Mouse (Mus musculus): ENCODE data around the gene Zfand6. TPM values are rescaled to one million over a fixed set of nuclear protein-coding genes. Genes with fewer than 3 reads are reported as not detected.

The Zfand6 gene
- polyA plus RNA-seq, 1 experiment from 2014 or later, result 186 TPM

DNA sequence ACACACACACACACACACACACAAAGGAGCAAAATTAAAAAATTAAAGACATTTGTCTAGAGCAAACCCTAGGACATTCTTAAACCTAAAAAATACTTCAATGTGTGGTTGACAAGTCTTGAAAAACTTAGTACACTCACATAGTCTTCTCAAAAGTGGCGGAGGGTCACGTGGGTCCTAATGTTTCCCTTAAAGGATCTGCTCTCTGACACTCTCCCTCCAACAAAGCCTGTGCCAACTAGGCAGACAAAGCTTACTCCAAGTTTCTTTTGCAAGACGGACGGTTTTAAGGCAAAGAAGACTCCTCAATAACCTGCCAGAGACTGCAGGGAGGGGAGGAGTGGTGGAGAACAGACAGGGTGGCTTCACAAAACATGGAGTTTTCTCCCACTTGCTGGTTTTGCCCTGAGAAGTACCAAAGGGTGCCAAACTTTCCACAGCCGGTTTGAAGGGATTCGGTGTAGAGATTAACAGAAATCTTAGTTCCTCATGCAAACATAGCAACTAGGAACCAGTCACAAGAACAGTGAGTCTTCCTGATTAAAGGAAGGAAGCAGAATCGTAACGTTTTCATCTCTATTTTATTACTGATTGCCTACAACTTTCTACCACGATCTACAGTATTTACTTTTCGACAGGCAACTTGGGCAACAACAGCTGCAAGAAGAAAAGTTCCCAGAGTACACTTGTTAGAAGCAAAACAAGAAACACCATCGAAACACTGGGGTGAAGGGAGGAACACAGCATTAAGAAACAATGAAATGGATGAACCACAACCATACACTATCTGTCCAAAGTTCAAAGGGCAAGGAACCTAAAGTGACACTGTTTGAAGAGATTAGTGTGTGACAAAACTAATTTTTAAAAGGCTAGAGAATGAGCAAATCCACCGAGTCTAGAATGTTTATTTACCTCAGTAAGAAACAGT lies 1.8 kb downstream of the Zfand6 start:
- no peak overlapping the region for H3K4me3 ChIP-seq (ENCODE audit: low read length)
- no peaks in the 10 kb centered on the region for H3K27me3 ChIP-seq (ENCODE audit: control insufficient read depth, insufficient read depth, low read depth, low read length)
- 55% methylated on average over 12 of the region's 12 CpGs for WGBS
- H3K27ac ChIP-seq (ENCODE audit: low read length), result no peak overlapping the region
- H3K4me1 ChIP-seq (replicated peaks; ENCODE audit: control insufficient read depth, insufficient read depth, low read length), result no peaks in the 10 kb centered on the region; the same call in 1 of the 2 replicates
- H3K9ac ChIP-seq (ENCODE audit: low read length), result no peak overlapping the region
- H3K36me3 ChIP-seq (ENCODE audit: control insufficient read depth, insufficient read depth, low read length), result no peaks in the 10 kb centered on the region
- ATAC-seq (ENCODE audit: low read depth), result no peak
- H3K4me2 ChIP-seq (ENCODE audit: low read depth, low read length), result peak overlapping the region; percentile 79
- no peaks in the 10 kb centered on the region for H3K9me3 ChIP-seq (ENCODE audit: control insufficient read depth, low read length)

DNA sequence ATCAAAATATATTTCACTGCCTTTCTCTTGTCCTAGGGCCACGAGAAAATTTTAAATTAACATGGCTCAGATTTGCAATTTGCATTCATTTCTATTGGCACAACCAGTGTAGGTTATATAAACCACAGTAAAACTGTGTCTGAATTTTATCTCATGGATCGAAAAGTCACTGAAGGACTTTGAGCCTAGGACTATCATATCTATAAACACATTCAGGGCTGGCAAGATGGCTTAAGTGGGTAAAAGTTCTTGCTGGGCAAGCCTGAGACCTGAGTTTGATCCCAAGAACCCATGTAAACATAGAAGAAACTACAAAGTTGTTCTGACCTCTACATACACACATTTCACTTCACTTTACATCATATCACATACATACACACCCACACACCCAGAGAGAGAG lies 3.4 kb downstream of the Zfand6 start:
- Histone ChIP-seq H3K36me3 (ENCODE audit: control insufficient read depth, insufficient read depth, low read length) (no peaks in the 10 kb centered on the region), H3K4me2 (ENCODE audit: low read depth, low read length) (no peak overlapping the region), H3K9ac (ENCODE audit: low read length) (no peak overlapping the region), H3K27ac (ENCODE audit: low read length) (no peak overlapping the region), H3K9me3 (ENCODE audit: control insufficient read depth, low read length) (no peaks in the 10 kb centered on the region), H3K4me3 (ENCODE audit: low read length) (no peak overlapping the region), H3K27me3 (ENCODE audit: control insufficient read depth, insufficient read depth, low read depth, low read length) (no peaks in the 10 kb centered on the region), H3K4me1 (replicated peaks; ENCODE audit: control insufficient read depth, insufficient read depth, low read length) (no peaks in the 10 kb centered on the region; the same call in 1 of the 2 replicates)
- ATAC-seq (ENCODE audit: low read depth), result no peak
- WGBS, result 66% methylated on average over 2 of the region's 2 CpGs

DNA sequence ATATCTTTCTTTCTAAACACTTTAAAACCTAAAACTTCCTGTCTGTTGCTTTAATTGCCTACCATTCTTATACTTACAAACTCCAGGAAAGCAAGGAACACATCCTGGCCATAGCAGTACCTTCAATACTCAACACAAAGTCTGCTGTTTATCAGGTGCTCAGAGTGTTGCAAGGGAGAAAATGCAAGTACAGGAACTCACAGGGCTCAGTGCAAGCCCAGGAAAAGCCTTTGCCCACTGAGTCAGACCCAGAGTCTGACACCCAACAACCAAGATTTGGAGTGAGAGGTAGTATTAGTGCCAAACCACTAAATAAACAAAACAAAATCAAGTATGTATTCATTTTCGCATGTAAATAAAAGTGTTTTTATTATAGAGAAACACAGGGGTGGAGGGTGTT lies 5.1 kb downstream of the Zfand6 start:
- no peak for ATAC-seq (ENCODE audit: low read depth)
- Histone ChIP-seq H3K4me3 (ENCODE audit: low read length) (no peak overlapping the region), H3K9me3 (ENCODE audit: control insufficient read depth, low read length) (no peaks in the 10 kb centered on the region), H3K9ac (ENCODE audit: low read length) (no peak overlapping the region), H3K36me3 (ENCODE audit: control insufficient read depth, insufficient read depth, low read length) (no peaks in the 10 kb centered on the region), H3K4me2 (ENCODE audit: low read depth, low read length) (no peak overlapping the region), H3K27ac (ENCODE audit: low read length) (no peak overlapping the region), H3K4me1 (replicated peaks; ENCODE audit: control insufficient read depth, insufficient read depth, low read length) (peaks cover 4% of the 10 kb centered on the region), H3K27me3 (ENCODE audit: control insufficient read depth, insufficient read depth, low read depth, low read length) (no peaks in the 10 kb centered on the region)
- WGBS, result 70% methylated on average over 1 of the region's 1 CpGs

DNA sequence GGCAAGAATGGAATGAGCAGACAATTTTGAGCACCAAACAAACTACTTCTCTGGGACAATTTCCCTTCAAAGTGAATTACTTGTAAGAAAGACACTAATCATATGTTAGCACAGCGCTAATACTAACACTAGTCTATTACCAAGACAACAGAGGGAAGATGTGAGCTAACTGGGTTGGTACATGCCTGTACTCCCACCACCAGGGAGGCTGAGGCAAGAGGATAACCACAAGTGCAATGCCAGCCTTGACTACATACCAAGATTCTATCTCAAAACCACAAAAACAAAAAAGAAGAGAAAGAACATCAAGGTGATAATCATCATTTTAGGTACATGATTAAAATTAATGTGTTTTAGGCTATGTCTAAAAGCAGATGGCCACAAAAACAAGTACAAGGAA lies 8.2 kb downstream of the Zfand6 start:
- no peak for ATAC-seq (ENCODE audit: low read depth)
- no peaks in the 10 kb centered on the region for H3K27me3 ChIP-seq (ENCODE audit: control insufficient read depth, insufficient read depth, low read depth, low read length)
- no peak overlapping the region for H3K27ac ChIP-seq (ENCODE audit: low read length)
- no peak overlapping the region for H3K4me3 ChIP-seq (ENCODE audit: low read length)
- no peaks in the 10 kb centered on the region for H3K36me3 ChIP-seq (ENCODE audit: control insufficient read depth, insufficient read depth, low read length)
- WGBS, result 85% methylated on average over 1 of the region's 1 CpGs
- H3K9me3 ChIP-seq (ENCODE audit: control insufficient read depth, low read length), result no peaks in the 10 kb centered on the region
- peaks cover 7% of the 10 kb centered on the region for H3K4me1 ChIP-seq (replicated peaks; ENCODE audit: control insufficient read depth, insufficient read depth, low read length)
- H3K4me2 ChIP-seq (ENCODE audit: low read depth, low read length), result no peak overlapping the region
- H3K9ac ChIP-seq (ENCODE audit: low read length), result no peak overlapping the region

DNA sequence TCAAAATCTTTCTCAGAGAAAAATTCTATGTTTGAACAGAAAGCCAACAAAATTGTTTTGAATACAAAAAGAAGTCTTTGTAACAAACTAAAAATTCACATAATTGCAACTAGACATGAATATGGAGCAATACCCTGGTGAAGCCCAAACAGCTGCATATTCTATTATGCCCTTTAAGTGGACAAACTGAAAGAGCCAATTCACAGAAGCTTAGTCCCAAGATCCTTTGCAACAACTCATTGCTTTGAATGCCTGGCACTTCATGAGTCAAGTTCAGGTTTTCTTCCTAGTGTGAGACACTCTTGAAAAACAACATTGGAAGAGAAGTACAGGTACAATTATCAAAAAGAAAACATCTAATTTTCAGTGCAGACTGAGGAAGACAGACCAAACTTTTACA lies 8.8 kb downstream of the Zfand6 start:
- no peaks in the 10 kb centered on the region for H3K36me3 ChIP-seq (ENCODE audit: control insufficient read depth, insufficient read depth, low read length)
- no peaks in the 10 kb centered on the region for H3K9me3 ChIP-seq (ENCODE audit: control insufficient read depth, low read length)
- peaks cover 7% of the 10 kb centered on the region for H3K4me1 ChIP-seq (replicated peaks; ENCODE audit: control insufficient read depth, insufficient read depth, low read length)
- no peak overlapping the region for H3K9ac ChIP-seq (ENCODE audit: low read length)
- H3K27me3 ChIP-seq (ENCODE audit: control insufficient read depth, insufficient read depth, low read depth, low read length), result no peaks in the 10 kb centered on the region
- no peak overlapping the region for H3K4me3 ChIP-seq (ENCODE audit: low read length)
- no peak for ATAC-seq (ENCODE audit: low read depth)
- no peak overlapping the region for H3K4me2 ChIP-seq (ENCODE audit: low read depth, low read length)
- H3K27ac ChIP-seq (ENCODE audit: low read length), result no peak overlapping the region

DNA sequence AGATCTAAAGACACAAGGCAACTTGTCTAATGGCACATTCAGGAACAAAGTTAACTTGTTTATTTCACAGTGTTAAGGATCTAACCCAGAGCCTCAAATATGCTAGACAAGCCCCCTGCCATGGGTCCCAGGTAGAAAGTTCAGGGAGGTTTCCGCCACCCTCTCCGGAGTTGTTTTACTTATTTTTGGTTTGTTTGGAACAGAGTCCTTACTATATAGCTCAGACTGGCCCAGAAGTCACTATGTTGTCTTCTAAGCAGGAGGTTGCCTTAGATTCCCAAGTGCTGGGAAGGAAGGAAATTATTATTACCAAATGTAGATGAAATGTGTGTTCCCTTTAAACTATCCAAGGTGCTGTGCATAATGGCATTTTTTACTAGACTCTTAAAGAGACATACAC lies 9.7 kb downstream of the Zfand6 start:
- Histone ChIP-seq H3K9ac (ENCODE audit: low read length) (peak overlapping the region; percentile 41), H3K4me2 (ENCODE audit: low read depth, low read length) (peak overlapping the region; percentile 42), H3K27me3 (ENCODE audit: control insufficient read depth, insufficient read depth, low read depth, low read length) (no peaks in the 10 kb centered on the region), H3K36me3 (ENCODE audit: control insufficient read depth, insufficient read depth, low read length) (no peaks in the 10 kb centered on the region), H3K9me3 (ENCODE audit: control insufficient read depth, low read length) (no peaks in the 10 kb centered on the region), H3K27ac (ENCODE audit: low read length) (peak overlapping the region; percentile 47; the same call in 1 of the 2 replicates), H3K4me1 (replicated peaks; ENCODE audit: control insufficient read depth, insufficient read depth, low read length) (peaks cover 7% of the 10 kb centered on the region), H3K4me3 (ENCODE audit: low read length) (peak overlapping the region; percentile 12)
- no peak for ATAC-seq (ENCODE audit: low read depth)
- WGBS, result 28% methylated on average over 2 of the region's 2 CpGs

DNA sequence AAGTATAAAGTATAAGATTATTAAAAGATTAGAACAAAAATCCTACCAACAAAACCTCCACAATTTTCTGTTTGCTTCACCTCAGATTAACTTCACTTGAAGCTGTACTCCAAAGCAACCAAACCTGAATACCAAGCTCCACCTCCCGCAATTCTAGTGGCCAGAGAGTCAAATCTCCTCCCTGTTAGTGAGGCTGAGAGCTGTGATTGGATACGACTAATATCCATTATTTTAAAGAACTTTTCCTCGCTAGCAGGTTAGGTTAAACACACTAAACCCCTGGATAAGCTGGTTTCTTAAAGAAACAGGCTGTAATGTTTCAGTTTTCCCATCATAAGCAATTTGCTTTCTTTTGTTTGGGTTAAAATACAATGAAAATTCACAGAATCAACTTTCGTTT lies 10.5 kb downstream of the Zfand6 start:
- H3K4me1 ChIP-seq (replicated peaks; ENCODE audit: control insufficient read depth, insufficient read depth, low read length), result peaks cover 7% of the 10 kb centered on the region
- peak overlapping the region; percentile 44 for H3K4me3 ChIP-seq (ENCODE audit: low read length)
- peak; percentile 99 for ATAC-seq (ENCODE audit: low read depth)
- no peak overlapping the region for H3K27ac ChIP-seq (ENCODE audit: low read length)
- H3K4me2 ChIP-seq (ENCODE audit: low read depth, low read length), result no peak overlapping the region; the same call in 1 of the 2 replicates
- H3K36me3 ChIP-seq (ENCODE audit: control insufficient read depth, insufficient read depth, low read length), result no peaks in the 10 kb centered on the region
- no peak overlapping the region for H3K9ac ChIP-seq (ENCODE audit: low read length)
- WGBS, result 0% methylated on average over 4 of the region's 4 CpGs
- H3K9me3 ChIP-seq (ENCODE audit: control insufficient read depth, low read length), result no peaks in the 10 kb centered on the region
- no peaks in the 10 kb centered on the region for H3K27me3 ChIP-seq (ENCODE audit: control insufficient read depth, insufficient read depth, low read depth, low read length)

DNA sequence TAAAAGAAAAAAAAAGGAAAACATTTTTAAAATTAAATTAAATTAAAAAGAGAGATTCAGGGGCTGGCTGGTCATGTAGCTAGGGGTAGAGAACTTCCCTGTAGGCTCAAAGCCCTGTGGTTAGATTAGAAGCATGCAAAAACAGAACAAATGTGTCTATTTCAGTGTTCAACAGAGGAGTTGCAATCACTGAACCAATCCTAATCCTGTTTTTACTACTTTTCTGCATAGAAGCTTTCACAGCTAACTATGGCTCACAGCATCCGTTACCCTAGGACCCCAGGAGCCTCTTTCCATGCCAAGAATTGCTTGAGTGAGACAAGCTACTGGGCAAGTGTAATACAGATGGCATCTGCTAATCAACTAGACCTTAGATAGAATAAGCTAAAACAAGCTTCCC lies 16.7 kb downstream of the Zfand6 start:
- Histone ChIP-seq H3K4me3 (ENCODE audit: low read length) (no peak overlapping the region), H3K4me1 (replicated peaks; ENCODE audit: control insufficient read depth, insufficient read depth, low read length) (peaks cover 6% of the 10 kb centered on the region; the same call in 1 of the 2 replicates), H3K27ac (ENCODE audit: low read length) (no peak overlapping the region), H3K36me3 (ENCODE audit: control insufficient read depth, insufficient read depth, low read length) (no peaks in the 10 kb centered on the region), H3K9me3 (ENCODE audit: control insufficient read depth, low read length) (no peaks in the 10 kb centered on the region), H3K27me3 (ENCODE audit: control insufficient read depth, insufficient read depth, low read depth, low read length) (no peaks in the 10 kb centered on the region), H3K9ac (ENCODE audit: low read length) (no peak overlapping the region), H3K4me2 (ENCODE audit: low read depth, low read length) (no peak overlapping the region)
- ATAC-seq (ENCODE audit: low read depth), result no peak
- 94% methylated on average over 1 of the region's 1 CpGs for WGBS

DNA sequence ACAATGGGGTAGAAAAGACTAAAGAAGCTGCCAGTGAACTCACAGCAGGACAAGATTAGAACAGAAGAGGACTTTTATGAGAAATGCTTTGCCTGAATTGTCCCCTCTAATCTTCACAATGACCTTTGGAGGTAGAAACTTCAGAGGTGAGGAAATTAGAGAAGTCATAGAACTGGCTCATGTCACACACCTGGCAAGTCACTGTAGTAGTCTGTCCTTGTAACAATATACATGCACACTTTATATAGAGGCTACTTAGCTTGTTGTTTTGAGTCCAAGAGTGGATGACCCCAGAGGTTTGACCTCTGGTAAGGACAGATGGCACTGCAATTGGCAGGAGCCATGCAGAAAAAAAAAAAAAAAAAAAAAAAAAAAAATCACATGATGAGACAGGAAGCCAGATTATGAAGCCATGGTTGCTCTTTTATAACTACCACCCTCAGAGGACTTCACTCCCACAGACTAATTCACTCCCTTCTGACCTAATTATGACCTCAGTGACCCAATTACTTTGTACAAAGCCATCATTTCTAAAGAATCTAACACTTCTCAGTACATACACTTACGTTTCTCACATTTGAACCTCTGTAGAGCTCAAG lies 20.1 kb downstream of the Zfand6 start:
- ATAC-seq (ENCODE audit: low read depth), result no peak
- 49% methylated on average over 1 of the region's 1 CpGs for WGBS

More for the DNA sequence above, 20.1 kb downstream of the Zfand6 start:
- Histone ChIP-seq H3K4me2 (ENCODE audit: low read depth, low read length) (no peak overlapping the region), H3K36me3 (ENCODE audit: control insufficient read depth, insufficient read depth, low read length) (no peaks in the 10 kb centered on the region), H3K27me3 (ENCODE audit: control insufficient read depth, insufficient read depth, low read depth, low read length) (no peaks in the 10 kb centered on the region), H3K27ac (ENCODE audit: low read length) (no peak overlapping the region), H3K9me3 (ENCODE audit: control insufficient read depth, low read length) (no peaks in the 10 kb centered on the region), H3K4me3 (ENCODE audit: low read length) (no peak overlapping the region), H3K4me1 (replicated peaks; ENCODE audit: control insufficient read depth, insufficient read depth, low read length) (peaks cover 6% of the 10 kb centered on the region; the same call in 1 of the 2 replicates), H3K9ac (ENCODE audit: low read length) (no peak overlapping the region)
